Mouse (Mus musculus) heart, embryonic 12.5 days (tissue): ENCODE data around the gene Cpeb4. TPM values are rescaled to one million over a fixed set of nuclear protein-coding genes. Genes with fewer than 3 reads are reported as not detected.
"Not testable (repeated sequence)": the region's sequence is repeated elsewhere in the genome, so short reads cannot be mapped to it uniquely, and the experiment has no call there.

Source experiments
- ATAC-seq: fragments of 200-750 bp; cut with Nextera tagmentation; 2 replicates; pipeline ENCODE4 v1.8.0; 2017; ENCODE audit warnings: moderate TSS enrichment, moderate library complexity; ENCODE audit not compliant: insufficient number of reproducible peaks, low FRiP score
- H3K27ac ChIP-seq: fragments of 300-500 bp; sonication (generic); 2 replicates; pipeline ENCODE4 v1.5.1; 2016; ENCODE audit warnings: mild to moderate bottlenecking, moderate library complexity; ENCODE audit not compliant: poor library complexity, severe bottlenecking
- H3K27me3 ChIP-seq: fragments of 300-500 bp; sonication (generic); replicated peaks from 2 replicates; pipeline ENCODE4 v1.6.1; 2016; ENCODE audit warnings: mild to moderate bottlenecking, moderate library complexity
- H3K36me3 ChIP-seq: fragments of 300-500 bp; sonication (generic); 2 replicates; pipeline ENCODE4 v1.6.1; 2016; ENCODE audit warnings: mild to moderate bottlenecking, moderate library complexity
- H3K4me1 ChIP-seq: fragments of 300-500 bp; sonication (generic); replicated peaks from 2 replicates; pipeline ENCODE4 v1.6.1; 2016; ENCODE audit warnings: mild to moderate bottlenecking
- H3K4me2 ChIP-seq: fragments of 300-500 bp; sonication (generic); 2 replicates; pipeline ENCODE4 v1.6.1; 2016; ENCODE audit warnings: mild to moderate bottlenecking, moderate library complexity
- H3K4me3 ChIP-seq: fragments of 300-500 bp; sonication (generic); 2 replicates; pipeline ENCODE4 v1.5.1; 2016; ENCODE audit warnings: mild to moderate bottlenecking
- H3K9ac ChIP-seq: fragments of 300-500 bp; sonication (generic); 2 replicates; pipeline ENCODE4 v1.6.1; 2016; ENCODE audit warnings: mild to moderate bottlenecking, moderate library complexity
- H3K9me3 ChIP-seq: fragments of 300-500 bp; sonication (generic); replicated peaks from 2 replicates; pipeline ENCODE4 v1.6.1; 2016; ENCODE audit warnings: mild to moderate bottlenecking, moderate library complexity
- whole genome bisulfite sequencing: fragments of 180-500 bp; shearing (Covaris S2); methylation state at CpG from one replicate; pipeline ENCODE4 v1.1.7; 2016; 5-methylcytosine and 5-hydroxymethylcytosine counted together
- polyA plus RNA-seq: library from polyadenylated mRNA; unstranded; fragments of >200 nt; fragmentation: Nextera tagmentation; extraction: Ambion mirVana; gene quantifications from 2 replicates; pipeline ENCODE4 v1.2.1, GENCODE M21; 2016

The Cpeb4 gene
- polyA plus RNA-seq, 1 experiment from 2014 or later, result 13.6 TPM

DNA sequence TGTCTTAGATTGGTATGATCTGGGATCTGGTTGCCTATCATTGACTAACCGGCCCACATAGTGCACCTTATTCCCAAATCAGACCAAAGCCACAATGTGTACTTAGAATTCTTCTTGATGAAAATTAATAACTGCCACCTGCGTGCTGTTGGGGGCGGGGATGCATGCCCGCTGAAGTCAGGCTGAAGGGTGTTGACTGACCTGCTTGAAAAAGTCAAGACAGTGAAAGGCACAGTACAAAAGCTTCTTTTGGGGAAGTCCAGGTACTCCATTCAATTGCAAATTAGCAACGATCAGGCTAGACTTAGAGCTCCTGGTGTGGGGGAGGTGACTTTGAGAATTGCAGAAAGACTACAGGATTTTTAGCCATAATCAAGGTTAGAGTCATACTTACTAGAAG is 108.1 kb downstream of the Cpeb4 start:
- WGBS, result 85% methylated on average over 5 of the region's 5 CpGs
- not testable (repeated sequence) for H3K4me1 ChIP-seq, H3K27ac ChIP-seq, H3K4me2 ChIP-seq, H3K36me3 ChIP-seq, H3K9me3 ChIP-seq, H3K9ac ChIP-seq, H3K27me3 ChIP-seq, ATAC-seq, H3K4me3 ChIP-seq

DNA sequence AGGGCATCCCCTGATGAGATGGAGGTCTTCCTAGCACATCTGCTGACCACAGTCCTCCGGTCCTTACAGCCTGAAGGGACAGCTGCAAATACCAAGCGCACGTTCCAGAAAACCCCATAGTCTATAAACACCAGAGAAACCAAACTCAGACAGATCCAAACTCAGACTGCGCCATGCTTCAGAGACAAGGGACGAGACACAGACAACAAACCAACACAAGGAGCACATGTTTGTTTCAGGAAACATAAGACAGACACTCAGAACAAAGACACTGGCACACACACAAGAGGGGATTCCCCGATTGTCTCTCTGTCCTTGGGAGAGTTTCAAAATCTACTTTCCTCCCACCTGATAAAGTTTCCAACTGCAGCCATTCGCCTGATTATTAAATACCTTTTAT is 109.8 kb downstream of the Cpeb4 start:
- Histone ChIP-seq H3K4me2 (no peak overlapping the region), H3K27ac (no peak overlapping the region), H3K9ac (no peak overlapping the region), H3K36me3 (no peaks in the 10 kb centered on the region), H3K27me3 (no peaks in the 10 kb centered on the region), H3K4me3 (no peak overlapping the region), H3K4me1 (no peaks in the 10 kb centered on the region), H3K9me3 (0 out of 2 replicates have a peak, but pooled peaks cover 5% of the 10 kb centered on the region)
- WGBS, result 88% methylated on average over 7 of the region's 7 CpGs
- ATAC-seq, result no peak

DNA sequence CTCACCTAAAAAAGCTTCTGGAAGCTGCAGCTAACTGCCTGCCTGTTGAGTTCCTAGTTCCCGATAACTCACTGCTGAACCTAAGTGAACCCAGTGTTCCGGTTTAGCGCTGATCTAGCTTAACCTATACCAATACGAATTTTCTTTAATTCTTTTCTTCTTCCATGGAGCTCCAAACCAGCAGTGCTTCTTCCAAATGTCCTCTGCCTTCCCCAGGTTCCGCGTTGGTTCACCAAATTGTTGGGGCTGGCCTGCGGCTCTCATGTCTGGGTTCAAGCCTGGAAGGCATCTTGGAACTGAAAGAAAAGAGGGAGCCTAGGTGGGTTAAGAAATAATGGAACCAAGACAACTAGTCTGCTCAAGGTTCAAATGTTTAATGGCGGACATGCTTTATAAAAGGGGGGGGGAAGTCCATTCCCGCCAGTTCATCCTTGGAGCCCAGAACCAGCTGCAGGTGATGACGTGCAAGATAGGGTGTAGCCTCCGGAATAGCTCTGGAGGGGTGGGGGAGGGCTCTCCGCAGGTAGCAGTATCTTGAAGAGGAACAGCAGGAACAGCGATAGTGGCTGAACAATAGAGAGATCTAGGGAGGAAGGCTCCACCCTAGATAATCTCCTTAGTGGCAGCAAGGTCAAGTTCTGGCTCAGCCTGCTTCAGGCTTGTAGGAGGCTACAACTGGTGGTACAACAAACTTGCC is 110.4 kb downstream of the Cpeb4 start:
- not testable (repeated sequence) for H3K4me3 ChIP-seq, H3K4me2 ChIP-seq, ATAC-seq, H3K9ac ChIP-seq, H3K4me1 ChIP-seq, H3K27me3 ChIP-seq, H3K9me3 ChIP-seq, H3K27ac ChIP-seq, H3K36me3 ChIP-seq
- 73% methylated on average over 13 of the region's 13 CpGs for WGBS

GRCm38 (mm10) chr11:31983249-31983648 is 111.2 kb downstream of the Cpeb4 start:
- H3K27me3 ChIP-seq, result no peaks in the 10 kb centered on the region
- no peak overlapping the region for H3K9ac ChIP-seq
- no peak overlapping the region for H3K27ac ChIP-seq
- no peaks in the 10 kb centered on the region for H3K36me3 ChIP-seq
- H3K4me2 ChIP-seq, result no peak overlapping the region
- no peak overlapping the region for H3K4me3 ChIP-seq
- 0 out of 2 replicates have a peak, but pooled peaks cover 5% of the 10 kb centered on the region for H3K9me3 ChIP-seq
- ATAC-seq, result no peak
- no peaks in the 10 kb centered on the region for H3K4me1 ChIP-seq

DNA sequence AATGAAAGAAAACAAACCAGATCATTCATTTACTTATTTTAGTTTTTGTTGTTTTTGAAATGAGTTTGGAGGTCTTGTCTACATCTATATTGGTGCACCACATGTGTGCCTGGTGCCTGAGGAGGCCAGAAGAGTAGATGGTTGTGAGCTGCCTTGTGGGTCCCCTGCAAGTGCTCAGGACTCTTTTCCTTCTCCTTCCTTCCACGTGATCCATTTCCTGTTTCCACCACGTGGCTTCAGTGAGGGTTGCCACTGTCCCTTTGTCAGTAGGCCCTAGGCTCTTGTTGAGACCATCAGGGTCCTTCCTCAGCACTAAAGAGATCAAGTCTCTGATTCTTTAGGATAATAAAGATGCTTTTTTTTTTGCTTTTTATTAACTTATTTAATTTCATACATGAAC is 112.8 kb downstream of the Cpeb4 start:
- no peak overlapping the region for H3K4me3 ChIP-seq
- H3K9me3 ChIP-seq, result no peaks in the 10 kb centered on the region
- no peaks in the 10 kb centered on the region for H3K27me3 ChIP-seq
- 57% methylated on average over 2 of the region's 2 CpGs for WGBS
- no peaks in the 10 kb centered on the region for H3K36me3 ChIP-seq
- H3K4me1 ChIP-seq, result no peaks in the 10 kb centered on the region
- ATAC-seq, result no peak
- no peak overlapping the region for H3K27ac ChIP-seq
- H3K9ac ChIP-seq, result no peak overlapping the region
- no peak overlapping the region for H3K4me2 ChIP-seq

Other genes with a start within 250 kb of the Cpeb4 start
- 78.3 and 79.8 TPM in 2 replicates for gene Bod1, start 200.3 kb upstream of the Cpeb4 start, polyA plus RNA-seq
- 0.12 and 0.22 TPM in 2 replicates for gene 4930524B15Rik, start 93.4 kb downstream of the Cpeb4 start, polyA plus RNA-seq
- 0.73 and 1.0 TPM in 2 replicates for gene Nsg2, start 128.3 kb downstream of the Cpeb4 start, polyA plus RNA-seq